Mouse (Mus musculus) intestine, postnatal 0 days (tissue): ENCODE measurements around the gene Sympk. TPM values are rescaled to one million over a fixed set of nuclear protein-coding genes. Genes with fewer than 3 reads are reported as not detected.
"Not testable (repeated sequence)": the region's sequence is repeated elsewhere in the genome, so short reads cannot be mapped to it uniquely, and the experiment has no call there.

Experiments
- ATAC-seq: fragments of 200-750 bp; cut with Nextera tagmentation; 2 replicates; pipeline ENCODE4 v1.8.0; 2017; ENCODE audit warnings: mild to moderate bottlenecking, moderate TSS enrichment, moderate library complexity
- H3K27ac ChIP-seq: fragments of 300-500 bp; sonication (generic); 2 replicates; pipeline ENCODE4 v1.5.1; 2014; ENCODE audit warnings: mild to moderate bottlenecking, low read depth, low read length, moderate library complexity
- H3K27me3 ChIP-seq: fragments of 300-500 bp; sonication (generic); replicated peaks from 2 replicates; pipeline ENCODE4 v1.6.1; 2014; ENCODE audit warnings: low read length, mixed read lengths; ENCODE audit not compliant: control insufficient read depth, insufficient read depth
- H3K36me3 ChIP-seq: fragments of 300-500 bp; sonication (generic); 2 replicates; pipeline ENCODE4 v1.6.1; 2014; ENCODE audit warnings: mild to moderate bottlenecking, moderate library complexity; ENCODE audit not compliant: control insufficient read depth, insufficient read depth
- H3K4me1 ChIP-seq: fragments of 300-500 bp; sonication (generic); replicated peaks from 2 replicates; pipeline ENCODE4 v1.6.1; 2014; ENCODE audit warnings: antibody characterized with exemption, low read length, mixed read lengths; ENCODE audit not compliant: control insufficient read depth, insufficient read depth
- H3K4me2 ChIP-seq: fragments of 300-500 bp; sonication (generic); replicated peaks from 2 replicates; pipeline ENCODE4 v1.6.1; 2014; ENCODE audit warnings: low read depth, mild to moderate bottlenecking, moderate library complexity
- H3K4me3 ChIP-seq: fragments of 300-500 bp; sonication (generic); 2 replicates; pipeline ENCODE4 v1.5.1; 2014; ENCODE audit warnings: low read depth, low read length
- H3K9ac ChIP-seq: fragments of 300-500 bp; sonication (generic); 2 replicates; pipeline ENCODE4 v1.6.1; 2014; ENCODE audit warnings: mild to moderate bottlenecking, low read depth, low read length
- H3K9me3 ChIP-seq: fragments of 300-500 bp; sonication (generic); 2 replicates; pipeline ENCODE4 v1.6.1; 2016; ENCODE audit warnings: mixed run types; ENCODE audit not compliant: control insufficient read depth
- CTCF ChIP-seq: sonication (generic); IDR thresholded peaks from 2 replicates; pipeline ENCODE4 v1.5.1; 2016; ENCODE audit warnings: low read depth, mild to moderate bottlenecking, control low read depth, antibody characterized with exemption, moderate library complexity
- WGBS: fragments of 180-500 bp; shearing (Covaris S2); extraction: QIAGEN DNeasy Blood & Tissue Kit; methylation state at CpG from one replicate; pipeline ENCODE4 v1.1.7; 2014; 5-methylcytosine and 5-hydroxymethylcytosine counted together
- polyA plus RNA-seq: library from polyadenylated mRNA; unstranded; fragments of >200 nt; fragmentation: Nextera tagmentation; extraction: Ambion mirVana; gene quantifications from 2 replicates; pipeline ENCODE4 v1.2.1, GENCODE M21; 2015

Sympk gene
- polyA plus RNA-seq, 1 experiment from 2014 or later = 8.9 TPM

GRCm38 (mm10) chr7:19057405-19057804 lies 33.2 kb downstream of the Sympk start:
- no peak overlapping the region for H3K4me2 ChIP-seq
- WGBS = 88% methylated on average over 10 of the region's 10 CpGs
- ATAC-seq = no peak

GRCm38 (mm10) chr7:19065896-19066295 lies 41.7 kb downstream of the Sympk start:
- no peaks in the 10 kb centered on the region for H3K9me3 ChIP-seq
- no peak for ATAC-seq
- H3K4me2 ChIP-seq = no peak overlapping the region
- H3K9ac ChIP-seq = no peak overlapping the region
- no peaks in the 10 kb centered on the region for H3K36me3 ChIP-seq
- H3K27me3 ChIP-seq = peaks cover 29% of the 10 kb centered on the region
- TF ChIP-seq CTCF = no peak
- H3K4me1 ChIP-seq = no peaks in the 10 kb centered on the region
- H3K4me3 ChIP-seq = no peak overlapping the region
- no peak overlapping the region for H3K27ac ChIP-seq
- 46% methylated on average over 13 of the region's 13 CpGs for WGBS

More at GRCm38 (mm10) chr7:19057405-19057804, 33.2 kb downstream of the Sympk start:
- H3K4me1 ChIP-seq = no peaks in the 10 kb centered on the region
- H3K27ac ChIP-seq = no peak overlapping the region
- H3K4me3 ChIP-seq = no peak overlapping the region
- H3K36me3 ChIP-seq = peaks cover 13% of the 10 kb centered on the region; the same call in 1 of the 2 replicates
- no peak overlapping the region for H3K9ac ChIP-seq
- no peaks in the 10 kb centered on the region for H3K27me3 ChIP-seq
- TF ChIP-seq CTCF = no peak
- H3K9me3 ChIP-seq = no peaks in the 10 kb centered on the region

GRCm38 (mm10) chr7:19067063-19067462 lies 42.9 kb downstream of the Sympk start:
- Histone ChIP-seq H3K27me3 (peaks cover 29% of the 10 kb centered on the region), H3K4me3 (no peak overlapping the region), H3K36me3 (no peaks in the 10 kb centered on the region), H3K9me3 (no peaks in the 10 kb centered on the region), H3K27ac (no peak overlapping the region), H3K9ac (no peak overlapping the region), H3K4me2 (no peak overlapping the region), H3K4me1 (no peaks in the 10 kb centered on the region)
- TF ChIP-seq CTCF = no peak
- 33% methylated on average over 14 of the region's 14 CpGs for WGBS
- no peak for ATAC-seq

DNA sequence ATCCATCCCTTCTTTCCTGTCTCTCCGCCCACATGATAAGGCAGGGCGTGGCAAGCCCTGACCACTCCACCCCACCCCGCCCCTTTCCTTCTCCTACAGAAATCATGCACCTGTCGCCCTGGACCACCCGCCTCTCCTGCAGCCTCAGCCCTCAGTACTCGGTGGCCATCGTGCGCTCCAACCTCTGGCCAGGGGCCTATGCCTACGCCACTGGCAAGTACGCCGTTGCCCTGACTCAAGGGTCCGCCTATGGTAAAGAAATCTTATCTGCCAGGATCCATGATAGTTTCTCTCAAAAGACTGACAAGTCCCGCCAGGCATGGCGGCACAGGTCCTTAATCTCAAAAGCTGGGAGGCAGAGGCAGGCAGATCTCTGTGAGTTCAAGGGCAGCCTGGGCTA lies 43.8 kb downstream of the Sympk start:
- Histone ChIP-seq H3K4me2 (no peak overlapping the region), H3K27me3 (peaks cover 29% of the 10 kb centered on the region), H3K27ac (no peak overlapping the region), H3K9ac (no peak overlapping the region), H3K9me3 (no peaks in the 10 kb centered on the region), H3K4me1 (no peaks in the 10 kb centered on the region), H3K36me3 (no peaks in the 10 kb centered on the region), H3K4me3 (no peak overlapping the region)
- ATAC-seq = 0 out of 2 replicates have a peak, but pooled peaks have one; percentile 38
- no peak for TF ChIP-seq CTCF
- WGBS = 64% methylated on average over 13 of the region's 14 CpGs

- TF ChIP-seq CTCF = peak; percentile 80
- Histone ChIP-seq H3K27me3 (peaks cover 29% of the 10 kb centered on the region), H3K9me3 (no peaks in the 10 kb centered on the region), H3K9ac (no peak overlapping the region), H3K4me2 (no peak overlapping the region), H3K36me3 (no peaks in the 10 kb centered on the region), H3K4me3 (no peak overlapping the region), H3K27ac (no peak overlapping the region), H3K4me1 (no peaks in the 10 kb centered on the region)
- WGBS = 2% methylated on average over 2 of the region's 2 CpGs
- ATAC-seq = no peak
Observed at GRCm38 (mm10) chr7:19068707-19069106, 44.5 kb downstream of the Sympk start.

- WGBS = 50% methylated on average over 3 of the region's 3 CpGs
- no peak for ATAC-seq
- H3K9ac ChIP-seq = no peak overlapping the region
- no peaks in the 10 kb centered on the region for H3K36me3 ChIP-seq
- H3K27ac ChIP-seq = no peak overlapping the region
- peaks cover 33% of the 10 kb centered on the region for H3K27me3 ChIP-seq
- H3K4me2 ChIP-seq = no peak overlapping the region
- no peaks in the 10 kb centered on the region for H3K9me3 ChIP-seq
- peak; percentile 68 for TF ChIP-seq CTCF
- no peak overlapping the region for H3K4me3 ChIP-seq
- H3K4me1 ChIP-seq = no peaks in the 10 kb centered on the region
Observed at GRCm38 (mm10) chr7:19069500-19069899, 45.3 kb downstream of the Sympk start.

DNA sequence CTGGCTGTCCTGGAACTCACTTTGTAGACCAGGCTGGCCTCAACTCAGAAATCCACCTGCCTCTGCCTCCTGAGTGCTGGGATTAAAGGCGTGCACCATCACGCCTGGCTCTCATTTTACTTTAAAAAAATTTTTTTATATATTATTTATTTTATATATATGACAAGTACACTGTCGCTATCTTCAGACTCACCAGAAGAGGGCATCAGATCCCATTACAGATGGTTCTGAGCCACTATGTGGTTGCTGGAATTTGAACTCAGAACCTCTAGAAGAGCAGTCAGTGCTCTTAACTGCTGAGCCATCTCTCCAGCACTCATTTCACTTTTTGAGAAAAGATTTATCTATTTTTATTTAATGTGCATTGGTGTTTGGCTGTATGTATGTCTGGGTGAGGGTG lies 46.8 kb downstream of the Sympk start:
- not testable (repeated sequence) for H3K27ac ChIP-seq, H3K9me3 ChIP-seq, H3K36me3 ChIP-seq, H3K4me3 ChIP-seq, ATAC-seq, H3K4me1 ChIP-seq, H3K9ac ChIP-seq, H3K4me2 ChIP-seq
- peaks cover 17% of the 10 kb centered on the region; the same call in 1 of the 2 replicates for H3K27me3 ChIP-seq
- 49% methylated on average over 3 of the region's 3 CpGs for WGBS
- TF ChIP-seq CTCF = peak; percentile 49
